Mouse (Mus musculus) mouse trophoblast stem cell (cell line): ENCODE data around the gene Dpp7.

Experiments used
- in situ Hi-C, 2 experiments: fragments of 300-500 bp; cut with MseI, MboI; formaldehyde crosslinking; loops; 2 replicates in 1 of 2; 3 replicates in 1 of 2; pipeline ENCODE4 v1.15.1; 2025

Gene Dpp7

GRCm38 (mm10) chr2:25356208-25357079, at the start of gene Dpp7:
Dpp7 (minus strand) TSS chr2:25356359.
- in situ Hi-C loops = no loop called here

DNA sequence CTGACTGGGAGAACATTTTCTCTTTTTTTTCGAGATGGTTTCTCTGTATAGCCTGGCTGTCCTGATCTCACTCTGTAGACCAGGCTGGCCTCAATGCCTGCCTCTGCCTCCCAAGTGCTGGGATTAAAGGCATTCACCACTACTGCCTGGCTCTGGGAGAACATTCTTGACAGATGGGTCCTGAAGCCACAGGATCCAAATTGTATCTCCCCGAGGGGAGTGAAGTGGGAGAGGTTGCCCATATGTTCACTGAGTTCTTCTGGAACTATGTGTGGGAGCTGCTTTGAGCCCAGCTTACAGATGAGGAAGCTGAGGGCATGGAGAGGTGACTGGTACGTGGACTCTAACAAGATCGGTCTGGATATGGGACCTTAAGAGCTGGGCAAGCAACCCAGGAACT, 47.8 kb upstream of the Dpp7 start:
- in situ Hi-C loops = no loop called here

DNA sequence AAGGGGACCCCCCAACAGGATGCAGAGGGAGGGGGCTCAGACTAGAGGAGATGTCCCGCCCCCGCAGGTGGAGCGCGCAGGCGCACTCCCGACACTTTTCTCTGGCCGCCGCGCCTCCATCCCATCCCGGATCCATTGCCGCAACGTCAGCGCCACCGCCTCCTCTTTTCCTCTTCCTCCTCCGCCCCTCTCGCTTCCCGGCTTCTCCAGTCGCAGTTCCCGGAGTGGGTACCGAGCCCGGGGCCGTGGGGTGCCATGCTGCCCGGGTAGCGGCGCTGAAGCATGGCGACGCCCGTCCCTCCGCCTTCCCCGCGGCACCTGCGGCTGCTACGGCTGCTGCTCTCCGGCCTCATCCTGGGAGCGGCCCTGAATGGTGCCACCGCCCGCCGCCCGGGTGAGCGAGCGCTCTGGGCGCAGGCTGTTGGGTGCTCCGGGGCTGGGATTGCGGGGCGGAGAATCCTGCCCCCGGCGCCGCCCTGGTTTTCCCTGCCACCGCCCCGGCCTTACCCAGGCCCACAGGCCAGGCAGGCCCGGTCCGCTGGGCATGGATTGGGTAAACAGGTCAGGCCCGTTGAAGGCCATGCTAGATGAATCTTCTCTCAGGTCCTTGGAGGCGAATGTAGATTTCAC, 46.9 kb upstream of the Dpp7 start:
- in situ Hi-C loops = no loop called here

GRCm38 (mm10) chr2:25402377-25402971, 46.3 kb upstream of the Dpp7 start:
- in situ Hi-C loops = no loop called here

GRCm38 (mm10) chr2:25400764-25401163, 44.6 kb upstream of the Dpp7 start:
- in situ Hi-C loops = no loop called here

DNA sequence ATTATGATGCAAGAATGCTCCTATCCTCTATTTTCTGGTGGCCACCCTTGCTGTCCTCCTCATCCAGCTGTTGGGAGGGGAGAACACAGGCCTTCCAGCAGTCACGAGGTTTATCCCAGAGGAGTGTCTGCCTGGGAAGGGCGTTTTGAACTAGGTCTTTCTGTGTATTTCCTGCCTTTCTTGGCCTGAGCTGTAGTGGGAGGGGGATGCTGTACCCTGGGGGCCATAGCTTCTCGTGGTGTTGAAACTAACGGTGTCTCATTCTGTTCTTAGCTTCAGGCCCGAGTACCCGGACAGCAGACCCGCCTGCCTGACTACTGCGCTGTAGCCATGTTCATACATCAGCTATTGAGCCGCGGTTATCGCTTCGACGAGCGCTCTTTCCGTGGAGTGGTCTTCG, 44.1 kb upstream of the Dpp7 start:
- in situ Hi-C loops = no loop called here

DNA sequence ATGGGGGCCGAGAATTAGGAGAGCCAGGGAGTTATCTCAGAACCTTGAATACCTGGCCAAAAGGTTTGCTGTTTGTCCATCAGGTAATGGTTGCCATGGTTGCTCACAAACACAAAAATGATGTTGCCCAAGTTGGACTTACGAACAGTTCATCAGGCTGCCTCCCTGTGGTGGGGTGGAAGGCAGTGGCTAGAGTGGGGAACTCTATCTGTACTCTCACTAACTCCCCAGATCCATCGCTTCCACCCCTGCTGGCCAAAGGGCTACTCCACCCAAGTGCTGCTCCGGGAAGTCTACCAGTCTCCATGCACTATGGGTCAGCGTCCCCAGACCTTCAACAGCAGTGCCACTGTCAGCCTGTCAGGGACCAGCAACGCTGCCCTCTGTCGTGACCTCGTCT, 42.9 kb upstream of the Dpp7 start, which contains the start of gene Npdc1:
Npdc1 (plus strand) TSS at position 301 of the 400 bp plus-strand sequence.
- in situ Hi-C loops = no loop called here

DNA sequence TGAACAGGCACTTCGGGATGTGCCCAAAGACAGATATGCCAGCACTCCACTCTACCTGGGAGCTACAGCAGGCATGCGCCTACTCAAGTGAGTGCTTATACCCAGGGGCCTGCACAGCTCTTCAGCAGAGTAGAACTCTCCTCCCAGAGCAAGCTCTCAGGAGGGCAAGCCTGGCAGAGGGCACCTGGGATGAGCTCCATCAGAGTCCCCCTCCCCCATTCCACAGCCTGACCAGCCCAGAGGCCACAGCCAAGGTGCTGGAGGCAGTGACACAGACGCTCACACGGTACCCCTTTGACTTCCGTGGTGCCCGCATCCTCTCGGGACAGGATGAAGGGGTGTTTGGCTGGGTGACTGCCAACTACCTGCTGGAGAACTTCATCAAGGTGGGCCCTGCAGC, 41.9 kb upstream of the Dpp7 start:
- in situ Hi-C loops = no loop called here

DNA sequence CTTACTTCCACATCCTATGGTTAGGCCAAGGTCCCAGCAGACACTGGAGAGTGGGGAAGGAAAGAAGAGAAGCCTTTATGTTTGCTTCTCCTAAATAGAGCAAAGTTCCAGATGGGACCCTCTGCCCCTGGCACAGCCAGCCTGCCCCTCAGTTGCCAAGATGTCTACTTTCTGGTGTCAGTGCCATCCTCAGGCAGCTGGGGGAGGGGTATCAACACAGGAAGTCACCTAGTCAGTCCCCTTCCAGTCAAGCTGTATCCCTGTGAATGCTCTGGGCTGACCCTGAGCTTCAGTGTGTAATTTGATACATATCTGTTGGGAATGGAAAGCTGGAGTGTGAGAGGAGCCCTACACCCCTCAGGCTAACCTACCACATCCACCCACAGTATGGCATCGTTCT, 40.9 kb upstream of the Dpp7 start:
- in situ Hi-C loops = no loop called here

DNA sequence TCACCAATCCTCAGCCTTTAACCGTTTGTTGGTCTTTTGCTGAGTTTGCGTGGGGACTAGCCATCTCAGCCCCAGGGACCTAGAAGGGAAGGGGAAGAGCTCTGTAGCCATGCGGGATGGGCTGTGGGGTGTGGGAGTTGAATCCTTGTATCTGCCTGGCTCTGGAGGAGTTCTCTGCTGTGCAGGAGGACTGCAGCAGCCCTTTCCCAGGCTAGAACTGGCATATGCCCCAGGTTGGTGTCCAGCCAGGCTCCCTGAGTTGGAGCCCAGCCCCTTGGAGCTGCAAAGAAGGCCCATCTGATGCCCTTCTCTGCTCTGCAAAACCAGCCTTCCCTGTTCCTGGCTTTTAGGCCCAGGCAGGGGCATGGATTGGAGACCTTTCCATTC, 40.4 kb upstream of the Dpp7 start:
- in situ Hi-C loops = no loop called here

DNA sequence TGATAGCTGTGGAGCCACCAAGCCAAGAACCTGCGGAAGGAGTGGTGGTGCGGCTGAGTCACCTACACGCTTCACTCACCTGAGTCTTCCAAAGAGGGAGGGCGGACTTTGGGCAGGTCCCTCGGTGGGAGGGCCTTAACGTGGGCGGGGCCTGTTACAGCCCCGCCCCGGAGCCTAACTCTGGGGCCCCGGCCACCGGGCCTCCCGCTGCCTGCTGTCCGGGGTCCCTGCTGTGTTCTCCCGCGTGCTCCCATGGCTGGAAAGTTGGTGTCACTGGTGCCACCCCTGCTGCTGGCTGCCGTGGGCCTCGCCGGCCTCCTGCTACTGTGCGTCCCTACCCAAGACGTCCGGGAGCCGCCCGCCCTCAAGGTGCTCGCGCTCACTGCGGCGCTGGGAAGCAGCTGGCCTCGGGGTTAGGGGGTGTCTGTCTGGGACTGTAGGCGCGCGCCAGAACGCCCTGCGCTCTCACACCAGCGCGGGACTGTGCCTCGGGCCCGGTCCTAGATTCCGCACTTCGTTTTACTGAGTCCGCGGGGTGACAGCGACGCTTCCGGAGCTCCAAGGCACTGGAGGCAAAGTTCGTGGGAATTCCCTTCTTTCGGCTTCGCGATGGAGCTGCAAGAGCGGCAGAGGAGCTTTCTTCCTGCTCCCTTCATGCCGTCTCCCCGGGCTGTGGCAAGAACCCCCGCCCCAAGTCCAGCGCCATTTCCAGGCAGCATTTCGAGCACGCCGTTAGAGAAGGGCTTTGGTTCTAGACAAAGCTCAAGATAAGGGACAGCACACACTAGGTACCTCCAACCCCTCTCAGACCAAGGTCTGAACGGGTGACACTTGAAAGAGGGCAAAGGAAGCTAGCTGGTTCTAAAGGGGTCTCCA, 39.8 kb upstream of the Dpp7 start, which contains the start of gene Entpd2:
Entpd2 (plus strand) TSS at position 154 of the 876 bp plus-strand sequence.
- in situ Hi-C loops = no loop called here

DNA sequence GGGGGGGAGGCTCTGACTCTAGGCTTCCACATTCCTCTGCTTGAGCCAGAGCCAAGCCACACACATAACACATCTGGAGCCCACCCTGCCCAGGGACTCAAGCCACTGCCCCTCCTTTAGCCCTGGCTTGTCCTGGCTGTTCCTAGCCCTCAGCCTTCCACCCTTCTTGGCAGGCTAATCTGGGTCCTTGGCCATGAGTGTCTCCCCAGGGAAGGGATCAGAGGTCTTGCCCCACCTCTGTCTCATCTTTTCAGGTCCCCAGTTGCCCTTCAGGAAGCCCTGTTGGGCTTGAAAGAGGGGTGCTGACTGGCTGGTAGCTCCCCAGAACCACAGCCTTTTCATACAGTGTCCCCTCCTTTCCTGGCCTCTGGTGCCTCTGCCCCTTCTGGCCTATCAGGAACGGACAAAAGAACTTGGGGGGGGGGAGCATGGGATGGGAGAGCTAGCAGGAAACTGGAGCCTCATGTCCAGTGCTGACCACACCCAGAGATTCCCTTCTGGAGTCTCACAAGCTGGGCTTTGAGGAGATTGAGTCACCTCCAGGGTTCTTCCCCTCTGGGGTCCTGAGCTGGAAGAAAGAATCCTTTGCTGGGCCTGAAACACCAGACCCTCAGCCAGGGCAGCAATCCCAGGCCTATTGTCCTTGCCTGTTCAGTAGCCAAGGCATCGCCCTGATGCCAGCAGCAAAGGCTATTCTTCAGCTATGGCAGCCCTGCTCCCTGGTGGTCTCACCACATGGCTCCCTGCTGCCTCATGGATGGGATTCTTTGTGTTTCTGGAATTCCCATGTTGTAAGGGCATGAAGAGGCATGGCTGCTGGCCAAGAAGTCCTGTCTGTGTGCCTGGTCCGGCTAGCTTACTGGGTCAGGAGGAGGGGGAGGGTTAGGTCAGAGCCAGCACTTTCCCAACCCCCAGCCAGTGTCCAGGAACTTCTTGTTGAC, 38.4 kb upstream of the Dpp7 start:
- in situ Hi-C loops = no loop called here

- in situ Hi-C loops = no loop called here
Measured at GRCm38 (mm10) chr2:25391266-25391665, 35.1 kb upstream of the Dpp7 start.

- in situ Hi-C loops = no loop called here
Measured at GRCm38 (mm10) chr2:25384492-25384891, 28.3 kb upstream of the Dpp7 start.

- in situ Hi-C loops = no loop called here
Measured at GRCm38 (mm10) chr2:25376589-25376988, 20.4 kb upstream of the Dpp7 start.

DNA sequence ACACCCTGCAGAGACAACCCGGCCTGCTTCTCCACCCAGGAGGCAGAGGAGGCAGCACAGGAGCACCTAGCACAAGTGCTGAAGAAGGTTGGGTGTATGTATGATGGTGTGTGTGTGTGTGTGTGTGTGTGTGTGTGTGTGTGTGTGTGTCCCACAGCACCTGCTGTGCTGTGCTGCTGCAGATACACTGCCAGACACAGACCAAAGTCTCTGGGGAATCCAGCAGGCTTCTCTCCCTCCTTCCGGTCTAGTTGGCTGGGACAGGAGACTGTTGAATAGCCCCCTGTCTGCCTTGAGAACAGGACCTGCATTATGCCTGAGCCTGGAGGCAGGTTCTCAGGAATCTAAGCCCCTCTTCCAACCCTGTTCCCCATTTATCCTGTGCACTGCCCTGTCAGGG, 17.3 kb upstream of the Dpp7 start:
- in situ Hi-C loops = no loop called here

DNA sequence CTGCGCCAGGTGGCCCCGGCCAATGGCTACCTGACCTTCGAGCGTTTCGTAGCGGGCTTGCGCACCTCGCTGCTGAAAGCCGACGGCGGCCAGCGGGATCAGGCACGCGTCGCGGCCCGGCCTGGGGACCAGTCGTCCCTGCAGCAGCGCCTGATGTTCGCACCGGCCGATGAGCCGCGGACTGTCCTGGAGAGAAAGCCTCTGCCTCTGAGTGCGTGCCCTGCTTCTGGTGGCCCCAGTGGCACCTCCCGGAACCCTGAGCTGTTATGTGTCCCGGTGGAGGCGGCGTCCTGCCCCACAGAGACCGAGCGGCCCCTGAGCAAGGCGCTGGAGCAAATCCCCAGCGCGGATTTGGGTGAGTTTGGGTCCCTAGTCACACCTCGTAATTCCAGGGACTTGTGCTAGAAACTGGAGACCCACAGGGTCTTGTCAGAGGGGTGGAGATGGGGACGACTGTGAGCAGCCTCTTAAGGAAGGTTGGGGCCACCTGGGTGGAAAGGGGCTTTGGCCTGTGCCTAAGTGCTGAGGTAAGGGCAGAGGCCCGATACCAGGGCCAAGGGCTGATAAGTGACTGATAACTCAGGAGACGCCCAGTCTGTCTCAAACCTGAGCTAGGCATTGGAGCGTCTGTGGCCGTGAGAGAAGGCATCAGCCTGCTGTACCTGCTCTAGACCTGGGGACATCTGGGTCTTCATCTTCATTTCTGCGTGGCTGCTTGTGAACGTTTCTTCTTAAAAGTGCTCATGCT, 16.7 kb upstream of the Dpp7 start:
- in situ Hi-C loops = no loop called here

GRCm38 (mm10) chr2:25371764-25372643, 15.8 kb upstream of the Dpp7 start, which contains the start of gene Sapcd2:
Sapcd2 (plus strand) TSS chr2:25372321.
- in situ Hi-C loops = no loop called here

DNA sequence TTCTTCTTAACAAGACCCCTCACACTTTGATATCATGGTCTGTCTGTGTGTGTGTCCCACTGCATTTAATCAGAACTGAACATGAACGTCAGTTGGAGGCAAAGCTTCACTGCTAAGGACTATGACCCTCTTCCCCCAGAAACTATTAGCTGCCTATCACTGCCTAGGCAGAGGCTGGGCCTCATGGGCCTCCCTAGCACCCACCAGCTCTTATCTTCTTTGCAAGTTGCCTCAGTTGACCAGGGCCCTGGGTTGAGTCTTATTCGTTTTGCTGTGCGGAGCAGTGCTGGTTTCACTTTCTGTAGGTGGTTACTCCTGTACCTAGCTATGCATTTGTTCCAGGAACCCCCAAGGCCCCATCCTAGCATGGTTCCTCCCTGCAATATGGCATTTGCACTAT, 13.8 kb upstream of the Dpp7 start:
- in situ Hi-C loops = no loop called here
